Mouse (Mus musculus) mouse embryonic stem cell (cell line): ENCODE data around the gene Ninj2.

Experiments used
- in situ Hi-C, 2 experiments: fragments of 300-500 bp; cut with MboI; formaldehyde crosslinking; loops; 1 replicate in 1 of 2; 3 replicates in 1 of 2; pipeline ENCODE4 v1.14.3; 2019 to 2020; ENCODE audit warnings: low sequenced_read_pairs in 2 of 2, low pct_unique_long_range_greater_than_20kb in 1 of 2, mixed read lengths in 1 of 2; ENCODE audit not compliant: unreplicated experiment in 1 of 2

Ninj2 gene

GRCm38 (mm10) chr6:120206586-120206985, 113.4 kb downstream of the Ninj2 start:
- in situ Hi-C loops, result no loop called here

GRCm38 (mm10) chr6:120211536-120211935, 118.4 kb downstream of the Ninj2 start:
- in situ Hi-C loops, result no loop called here

GRCm38 (mm10) chr6:120216702-120217101, 123.6 kb downstream of the Ninj2 start:
- in situ Hi-C loops, result no loop called here

- in situ Hi-C loops, result no loop called here
Observed at GRCm38 (mm10) chr6:120219281-120219680, 126.1 kb downstream of the Ninj2 start.

GRCm38 (mm10) chr6:120222669-120223068, 129.5 kb downstream of the Ninj2 start:
- in situ Hi-C loops, result loop anchor here (5.0 kb wide), 2 partner anchors 35 to 80 kb away; no protein-coding TSS in a partner anchor

GRCm38 (mm10) chr6:120225355-120225754, 132.2 kb downstream of the Ninj2 start:
- in situ Hi-C loops, result no loop called here

- in situ Hi-C loops, result no loop called here
Observed at GRCm38 (mm10) chr6:120227068-120227467, 133.9 kb downstream of the Ninj2 start.

- in situ Hi-C loops, result no loop called here
Observed at GRCm38 (mm10) chr6:120229806-120230205, 136.7 kb downstream of the Ninj2 start.

- in situ Hi-C loops, result no loop called here
Observed at GRCm38 (mm10) chr6:120230441-120230840, 137.3 kb downstream of the Ninj2 start.

- in situ Hi-C loops, result no loop called here
Observed at GRCm38 (mm10) chr6:120232885-120233284, 139.7 kb downstream of the Ninj2 start.

GRCm38 (mm10) chr6:120235874-120236273, 142.7 kb downstream of the Ninj2 start:
- in situ Hi-C loops, result no loop called here

- in situ Hi-C loops, result no loop called here
Observed at GRCm38 (mm10) chr6:120240461-120240860, 147.3 kb downstream of the Ninj2 start.

- in situ Hi-C loops, result no loop called here
Observed at GRCm38 (mm10) chr6:120241453-120241852, 148.3 kb downstream of the Ninj2 start.

- in situ Hi-C loops, result no loop called here
Observed at GRCm38 (mm10) chr6:120242530-120242929, 149.4 kb downstream of the Ninj2 start.

GRCm38 (mm10) chr6:120243250-120243649, 150.1 kb downstream of the Ninj2 start:
- in situ Hi-C loops, result no loop called here

- in situ Hi-C loops, result no loop called here
Observed at GRCm38 (mm10) chr6:120246676-120247075, 153.5 kb downstream of the Ninj2 start.

- in situ Hi-C loops, result no loop called here
Observed at GRCm38 (mm10) chr6:120249831-120250230, 156.7 kb downstream of the Ninj2 start.
